In the genomic region with DNA sequence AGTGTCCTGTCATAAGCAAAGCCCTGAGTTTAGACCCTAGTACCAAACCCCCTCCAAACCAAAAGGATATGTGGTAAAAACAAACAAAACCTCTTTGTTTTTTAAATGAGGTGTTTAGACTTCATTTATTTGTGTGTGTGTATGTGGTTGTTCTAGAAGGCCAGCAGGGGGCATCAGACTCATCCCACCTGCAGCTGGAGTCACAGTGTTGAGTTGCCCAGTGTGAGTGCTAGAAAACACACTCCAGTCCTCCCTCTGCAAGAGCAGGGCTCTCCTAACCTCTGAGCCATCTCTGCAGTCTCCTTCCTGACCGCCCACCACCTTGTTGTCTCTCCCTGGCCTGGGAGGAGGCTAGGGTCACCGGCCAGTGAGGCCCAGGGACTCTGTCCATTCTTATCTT, we compare ENCODE assay signal across 10 mouse cellular contexts. TPM values are rescaled to one million over a fixed set of nuclear protein-coding genes. Genes with fewer than 3 reads are reported as not detected.
A peak's percentile ranks its signal among the peaks of the same experiment; 100 is the strongest.
DNase-seq lines count a peak whose midpoint lies in the region; ATAC-seq lines count a peak whose summit lies in the region.
"Had no signal": no experiment of that assay in that cellular context is flagged by ENCODE, and none has a peak within 500 bp of the region (broad histone marks: within the 10 kb centered on the region; RNA-seq: fewer than 3 reads in every experiment).

No protein-coding gene starts in this region.

- no peaks in the 10 kb centered on the region for H3K9me3 ChIP-seq in kidney, embryonic 15.5 days (replicated peaks)
- no peaks in the 10 kb centered on the region for H3K9me3 ChIP-seq in forebrain, embryonic 13.5 days (replicated peaks)

- H3K4me3 ChIP-seq in kidney, embryonic 15.5 days (replicated peaks) = no peak overlapping the region
- no peak overlapping the region for H3K4me3 ChIP-seq in forebrain, embryonic 13.5 days

- peak; percentile 13 to 35 for DNase-seq in kidney, adult 8-10 months
- peak; percentile 29 for DNase-seq in NIH3T3 (ENCODE audit: low read depth)
- peak; percentile 32 for DNase-seq in kidney, postnatal 14 days
- DNase-seq in skeletal muscle tissue, adult 2 months (ENCODE audit: low read depth, low spot score) = peak; percentile 12
- DNase-seq in spleen, postnatal 14 days (ENCODE audit: low spot score in 2 of 2) = no peak
- no peak for DNase-seq in adrenal gland, adult 18-20 months (ENCODE audit: low spot score in 2 of 2)
- DNase-seq: cerebellum, adult 11 months; heart, postnatal 36 days had no signal

- 73% methylated on average over 2 of the region's 2 CpGs for WGBS in kidney, embryonic 15.5 days
- WGBS in forebrain, embryonic 13.5 days = 68% methylated on average over 2 of the region's 2 CpGs

- H3K36me3 ChIP-seq in kidney, embryonic 15.5 days = peaks cover 45% of the 10 kb centered on the region
- peaks cover 43% of the 10 kb centered on the region for H3K36me3 ChIP-seq in forebrain, embryonic 13.5 days (ENCODE audit: poor library complexity, severe bottlenecking)

- no peaks in the 10 kb centered on the region for H3K4me1 ChIP-seq in kidney, embryonic 15.5 days
- no peaks in the 10 kb centered on the region for H3K4me1 ChIP-seq in forebrain, embryonic 13.5 days

- ATAC-seq in kidney, embryonic 15.5 days (replicated peaks; ENCODE audit: low FRiP score) = no peak
- no peak for ATAC-seq in forebrain, embryonic 13.5 days

- H3K4me2 ChIP-seq in kidney, embryonic 15.5 days = no peak overlapping the region
- no peak overlapping the region for H3K4me2 ChIP-seq in forebrain, embryonic 13.5 days

- no peak overlapping the region for H3K9ac ChIP-seq in kidney, embryonic 15.5 days
- no peak overlapping the region for H3K9ac ChIP-seq in forebrain, embryonic 13.5 days

- H3K27me3 ChIP-seq in kidney, embryonic 15.5 days = peaks cover 13% of the 10 kb centered on the region
- peaks cover 5% of the 10 kb centered on the region for H3K27me3 ChIP-seq in forebrain, embryonic 13.5 days

- no peak overlapping the region for H3K27ac ChIP-seq in kidney, embryonic 15.5 days
- H3K27ac ChIP-seq in forebrain, embryonic 13.5 days = no peak overlapping the region

RNA-seq across cellular contexts. Expression of gene Kcnh3, which starts 9.7 kb away (rescaled TPM):
- 0.44 and 0.51 TPM in 2 replicates for polyA plus RNA-seq in kidney, embryonic 15.5 days (2015; fragmentation: Nextera tagmentation; extraction: Ambion mirVana)
- 2.3 and 2.5 TPM in 2 replicates for polyA plus RNA-seq in forebrain, embryonic 13.5 days (2015; fragmentation: Nextera tagmentation; extraction: Ambion mirVana)
- total RNA-seq in adrenal gland, adult 18-20 months (2021) = under 1 TPM; 0.60 to 0.67 TPM

RNA-seq across cellular contexts. Expression of gene Mcrs1, which starts 36.8 kb away (rescaled TPM):
- polyA plus RNA-seq in kidney, embryonic 15.5 days (2015; fragmentation: Nextera tagmentation; extraction: Ambion mirVana) = 149 and 172 TPM in 2 replicates
- polyA plus RNA-seq in forebrain, embryonic 13.5 days (2015; fragmentation: Nextera tagmentation; extraction: Ambion mirVana) = 198 and 213 TPM in 2 replicates
- 10 to 100 TPM; 30.6 to 37.2 TPM for total RNA-seq in adrenal gland, adult 18-20 months (2021)

Comparison
In these comparisons a context has a peak if more than half of its experiments do, and no peak if none do; other contexts are left out.
1. DNase-seq: peak in kidney, adult 8-10 months (2 of 2), NIH3T3 (single experiment), kidney, postnatal 14 days (single experiment) and skeletal muscle tissue, adult 2 months (single experiment); none in spleen, postnatal 14 days (0 of 2) and adrenal gland, adult 18-20 months (0 of 2).